Mouse (Mus musculus) liver, adult 2 months (tissue): ENCODE results near the gene 1700122O11Rik. TPM values are rescaled to one million over a fixed set of nuclear protein-coding genes. Genes with fewer than 3 reads are reported as not detected.
A peak's percentile ranks its signal among the peaks of the same experiment; 100 is the strongest.

Experiments
- DNase-seq: peaks from one replicate; pipeline ENCODE4 v3.0.0-alpha.2; 2011; ENCODE audit warnings: low read depth, low spot score; ENCODE audit errors: extremely low read depth
- H3K27ac ChIP-seq: fragments of 200-500 bp; replicated peaks from 2 replicates; pipeline ENCODE4 v1.5.1; 2012; ENCODE audit warnings: low read depth, mild to moderate bottlenecking, control low read depth, inconsistent platforms, low read length; ENCODE audit not compliant: insufficient read depth
- H3K27me3 ChIP-seq: fragments of 200-500 bp; 2 replicates; pipeline ENCODE4 v1.6.1; 2012; ENCODE audit warnings: mild to moderate bottlenecking, moderate library complexity, low read length, inconsistent platforms; ENCODE audit not compliant: control insufficient read depth, insufficient read depth
- H3K36me3 ChIP-seq: fragments of 200-500 bp; 2 replicates; pipeline ENCODE4 v1.6.1; 2012; ENCODE audit warnings: low read length, inconsistent platforms; ENCODE audit not compliant: control insufficient read depth, insufficient read depth
- H3K4me1 ChIP-seq: fragments of 200-500 bp; 2 replicates; pipeline ENCODE4 v1.6.1; 2011; ENCODE audit warnings: low read length; ENCODE audit not compliant: control insufficient read depth, insufficient read depth
- H3K4me3 ChIP-seq: fragments of 200-500 bp; 2 replicates; pipeline ENCODE4 v1.5.1; 2011; ENCODE audit warnings: low read depth, mild to moderate bottlenecking, control low read depth, low read length, moderate library complexity; ENCODE audit not compliant: insufficient read depth
- H3K79me2 ChIP-seq: fragments of 200-500 bp; 2 replicates; pipeline ENCODE4 v1.6.1; 2012; ENCODE audit warnings: inconsistent platforms, mild to moderate bottlenecking, low read length, moderate library complexity; ENCODE audit not compliant: control insufficient read depth, insufficient read depth
- H3K9ac ChIP-seq: fragments of 200-500 bp; 2 replicates; pipeline ENCODE4 v1.6.1; 2012; ENCODE audit warnings: low read depth, mild to moderate bottlenecking, control low read depth, inconsistent platforms, low read length
- CTCF ChIP-seq: fragments of 200-500 bp; IDR thresholded peaks from 2 replicates; pipeline ENCODE4 v1.5.1; 2011; ENCODE audit warnings: low read depth, low read length, control low read depth
- POLR2A ChIP-seq: fragments of 200-500 bp; IDR thresholded peaks from 2 replicates; pipeline ENCODE4 v1.6.1; 2011; ENCODE audit warnings: low read length, control low read depth; ENCODE audit not compliant: insufficient read depth; ENCODE audit errors: extremely low read depth
- WGBS: fragments of 180-500 bp; shearing (Covaris S2); methylation state at CpG from one replicate; pipeline ENCODE4 v1.1.7; 2018; 5-methylcytosine and 5-hydroxymethylcytosine counted together
- polyA plus RNA-seq: library from polyadenylated mRNA; depleted of rRNA; stranded (reverse); fragments of >200 nt; gene quantifications from 2 replicates; pipeline ENCODE4 v1.2.3, GENCODE M21; 2012; rRNA removed
- total RNA-seq: library from RNA; depleted of rRNA; stranded (reverse); fragments of >200 nt; gene quantifications from 2 replicates; pipeline ENCODE4 v1.2.3, GENCODE M21; 2014; rRNA removed

1700122O11Rik gene
- total and polyA plus RNA-seq, 2 experiments = not detected

- H3K4me1 ChIP-seq = peaks cover 2% of the 10 kb centered on the region; the same call in 1 of the 2 replicates
- no peak overlapping the region for H3K4me3 ChIP-seq
- no peak overlapping the region for H3K9ac ChIP-seq
- no peaks in the 10 kb centered on the region for H3K27me3 ChIP-seq
- H3K27ac ChIP-seq = no peak overlapping the region
- TF ChIP-seq CTCF = no peak
- TF ChIP-seq POLR2A = no peak
- no peak for DNase-seq
- H3K79me2 ChIP-seq = no peaks in the 10 kb centered on the region
- WGBS = 84% methylated on average over 6 of the region's 6 CpGs
- H3K36me3 ChIP-seq = no peaks in the 10 kb centered on the region
Observed at GRCm38 (mm10) chr17:47999403-47999802, 38.7 kb downstream of the 1700122O11Rik start.

GRCm38 (mm10) chr17:47997806-47998205 is 40.3 kb downstream of the 1700122O11Rik start:
- Histone ChIP-seq H3K27ac (no peak overlapping the region), H3K79me2 (no peaks in the 10 kb centered on the region), H3K4me1 (peaks cover 2% of the 10 kb centered on the region; the same call in 1 of the 2 replicates), H3K36me3 (no peaks in the 10 kb centered on the region), H3K4me3 (no peak overlapping the region), H3K27me3 (no peaks in the 10 kb centered on the region), H3K9ac (no peak overlapping the region)
- DNase-seq = no peak
- WGBS = 65% methylated on average over 3 of the region's 3 CpGs
- no peak for TF ChIP-seq CTCF
- no peak for TF ChIP-seq POLR2A

- no peaks in the 10 kb centered on the region for H3K36me3 ChIP-seq
- no peak overlapping the region for H3K9ac ChIP-seq
- DNase-seq = peak; percentile 62
- WGBS = 35% methylated on average over 10 of the region's 10 CpGs
- H3K4me1 ChIP-seq = peaks cover 5% of the 10 kb centered on the region; the same call in 1 of the 2 replicates
- no peaks in the 10 kb centered on the region for H3K79me2 ChIP-seq
- TF ChIP-seq POLR2A = no peak
- TF ChIP-seq CTCF = no peak
- no peak overlapping the region for H3K4me3 ChIP-seq
- no peaks in the 10 kb centered on the region for H3K27me3 ChIP-seq
- H3K27ac ChIP-seq = no peak overlapping the region; the same call in 1 of the 2 replicates
Observed at GRCm38 (mm10) chr17:47990392-47991123, 47.5 kb downstream of the 1700122O11Rik start.

- no peaks in the 10 kb centered on the region for H3K36me3 ChIP-seq
- 47% methylated on average over 8 of the region's 8 CpGs for WGBS
- H3K4me1 ChIP-seq = peaks cover 5% of the 10 kb centered on the region; the same call in 1 of the 2 replicates
- TF ChIP-seq POLR2A (no peak), CTCF (no peak)
- no peaks in the 10 kb centered on the region for H3K79me2 ChIP-seq
- H3K27me3 ChIP-seq = no peaks in the 10 kb centered on the region
- DNase-seq = no peak
- H3K27ac ChIP-seq = no peak overlapping the region
- H3K4me3 ChIP-seq = no peak overlapping the region
- H3K9ac ChIP-seq = no peak overlapping the region
Observed at GRCm38 (mm10) chr17:47989951-47990378, 48.1 kb downstream of the 1700122O11Rik start.

GRCm38 (mm10) chr17:47988811-47989210 is 49.3 kb downstream of the 1700122O11Rik start:
- Histone ChIP-seq H3K36me3 (no peaks in the 10 kb centered on the region), H3K4me3 (no peak overlapping the region), H3K27ac (no peak overlapping the region), H3K79me2 (no peaks in the 10 kb centered on the region), H3K4me1 (peaks cover 5% of the 10 kb centered on the region; the same call in 1 of the 2 replicates), H3K9ac (no peak overlapping the region), H3K27me3 (no peaks in the 10 kb centered on the region)
- WGBS = 42% methylated on average over 8 of the region's 8 CpGs
- no peak for DNase-seq
- TF ChIP-seq POLR2A (no peak), CTCF (no peak)

- Histone ChIP-seq H3K4me3 (no peak overlapping the region), H3K27ac (no peak overlapping the region), H3K79me2 (no peaks in the 10 kb centered on the region), H3K4me1 (peaks cover 5% of the 10 kb centered on the region; the same call in 1 of the 2 replicates), H3K9ac (no peak overlapping the region), H3K36me3 (no peaks in the 10 kb centered on the region), H3K27me3 (no peaks in the 10 kb centered on the region)
- no peak for TF ChIP-seq POLR2A
- no peak for TF ChIP-seq CTCF
- DNase-seq = peak; percentile 30
- 40% methylated on average over 8 of the region's 8 CpGs for WGBS
Observed at GRCm38 (mm10) chr17:47988074-47988473, 50.0 kb downstream of the 1700122O11Rik start.

Other genes with a start within 250 kb of the 1700122O11Rik start
- 0.65 and 0.67 TPM in 2 replicates for gene Mdfi, start 203.6 kb downstream of the 1700122O11Rik start, total RNA-seq
- gene Mdfi, start 203.6 kb downstream of the 1700122O11Rik start, polyA plus RNA-seq = 1.8 and 2.9 TPM in 2 replicates
- 2.0 and 4.1 TPM in 2 replicates for gene Foxp4, start 113.6 kb downstream of the 1700122O11Rik start, total RNA-seq
- gene Foxp4, start 113.6 kb downstream of the 1700122O11Rik start, polyA plus RNA-seq = 18.5 and 24.6 TPM in 2 replicates
- not detected in 2 replicates for gene 1700067P10Rik, start 51.0 kb upstream of the 1700122O11Rik start, total RNA-seq
- gene 1700067P10Rik, start 51.0 kb upstream of the 1700122O11Rik start, polyA plus RNA-seq = not detected in 2 replicates
- gene 9830107B12Rik, start 108.0 kb upstream of the 1700122O11Rik start, total RNA-seq = not detected in 2 replicates
- gene 9830107B12Rik, start 108.0 kb upstream of the 1700122O11Rik start, polyA plus RNA-seq = not detected in 2 replicates
- gene A530064D06Rik, start 129.0 kb upstream of the 1700122O11Rik start, total RNA-seq = 0.37 and 0.40 TPM in 2 replicates
- gene A530064D06Rik, start 129.0 kb upstream of the 1700122O11Rik start, polyA plus RNA-seq = not detected in 2 replicates
- not detected in 2 replicates for gene Trem1, start 194.5 kb upstream of the 1700122O11Rik start, total RNA-seq
- gene Trem1, start 194.5 kb upstream of the 1700122O11Rik start, polyA plus RNA-seq = 0.04 TPM in 1 of 2 replicates, not detected in the other
- gene Trem3, start 209.5 kb upstream of the 1700122O11Rik start, total RNA-seq = 0.34 TPM in 1 of 2 replicates, not detected in the other
- gene Trem3, start 209.5 kb upstream of the 1700122O11Rik start, polyA plus RNA-seq = 0.09 and 0.21 TPM in 2 replicates
- 4.2 and 4.4 TPM in 2 replicates for gene Treml4, start 226.0 kb upstream of the 1700122O11Rik start, total RNA-seq
- gene Treml4, start 226.0 kb upstream of the 1700122O11Rik start, polyA plus RNA-seq = 2.8 and 4.6 TPM in 2 replicates